Mouse (Mus musculus): ENCODE data around the gene Carhsp1.

Gene Carhsp1

DNA sequence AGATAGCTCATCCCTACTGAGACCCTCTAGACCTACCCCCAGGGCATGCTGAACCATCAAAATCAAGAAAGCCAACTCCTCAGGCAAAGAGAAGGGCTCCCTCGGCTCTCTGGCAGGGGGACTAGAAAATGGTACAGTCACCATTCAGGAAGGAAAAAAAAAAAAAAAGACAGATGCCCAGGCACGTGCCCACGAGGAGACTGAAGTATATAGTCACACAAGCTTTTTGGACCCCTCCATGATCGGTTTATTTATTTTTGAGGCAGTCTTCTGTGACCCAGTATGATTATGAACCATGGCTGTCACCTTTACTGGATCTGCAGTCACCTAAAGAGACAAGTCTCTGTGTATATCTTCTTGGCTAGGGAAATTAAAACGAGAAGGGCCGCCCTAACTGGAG lies 1.4 kb upstream of the Carhsp1 start:
- no peak for DNase-seq

- DNase-seq: peak; percentile 56
Measured at GRCm38 (mm10) chr16:8672811-8673210, 856 bp upstream of the Carhsp1 start.

GRCm38 (mm10) chr16:8672350-8672687 lies 364 bp upstream of the Carhsp1 start:
- DNase-seq: no peak

- no peak for DNase-seq
Measured at GRCm38 (mm10) chr16:8670041-8671035, 1.6 kb downstream of the Carhsp1 start.

GRCm38 (mm10) chr16:8669432-8669831 lies 2.5 kb downstream of the Carhsp1 start:
- DNase-seq: no peak

GRCm38 (mm10) chr16:8668386-8668785 lies 3.6 kb downstream of the Carhsp1 start:
- DNase-seq: no peak

DNA sequence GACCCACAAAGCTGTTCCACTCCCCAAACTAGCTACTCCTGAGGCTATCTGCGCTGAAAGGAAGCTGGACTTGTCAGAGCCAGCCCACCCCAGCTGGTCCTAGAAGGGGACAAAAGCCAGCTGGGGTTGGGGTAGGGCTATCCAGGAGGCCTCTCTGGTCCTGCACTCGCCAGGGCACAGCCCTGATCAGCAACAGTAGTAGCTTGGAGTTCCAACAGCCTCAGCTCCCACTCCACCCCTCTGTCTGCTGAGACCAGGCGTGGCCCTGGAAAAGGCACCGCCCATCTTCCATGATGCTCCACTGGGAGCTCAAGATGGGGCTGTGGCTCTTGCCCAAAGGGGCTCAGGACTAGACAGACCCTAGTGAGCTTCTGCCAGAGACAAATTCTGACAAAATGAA lies 4.1 kb downstream of the Carhsp1 start:
- DNase-seq: no peak

GRCm38 (mm10) chr16:8667261-8667660 lies 4.7 kb downstream of the Carhsp1 start:
- DNase-seq: no peak

- peak; percentile 65 for DNase-seq
Measured at GRCm38 (mm10) chr16:8666452-8666851, 5.5 kb downstream of the Carhsp1 start.

- DNase-seq: no peak
Measured at GRCm38 (mm10) chr16:8665367-8665766, 6.6 kb downstream of the Carhsp1 start.

GRCm38 (mm10) chr16:8663606-8664539 lies 8.1 kb downstream of the Carhsp1 start:
- DNase-seq: peak; percentile 81

- no peak for DNase-seq
Measured at GRCm38 (mm10) chr16:8663022-8663421, 8.9 kb downstream of the Carhsp1 start.

GRCm38 (mm10) chr16:8658764-8659163 lies 13.2 kb downstream of the Carhsp1 start:
- DNase-seq: peak; percentile 74

- no peak for DNase-seq
Measured at GRCm38 (mm10) chr16:8658349-8658748, 13.6 kb downstream of the Carhsp1 start.

GRCm38 (mm10) chr16:8656256-8656655 lies 15.7 kb downstream of the Carhsp1 start:
- no peak for DNase-seq

DNA sequence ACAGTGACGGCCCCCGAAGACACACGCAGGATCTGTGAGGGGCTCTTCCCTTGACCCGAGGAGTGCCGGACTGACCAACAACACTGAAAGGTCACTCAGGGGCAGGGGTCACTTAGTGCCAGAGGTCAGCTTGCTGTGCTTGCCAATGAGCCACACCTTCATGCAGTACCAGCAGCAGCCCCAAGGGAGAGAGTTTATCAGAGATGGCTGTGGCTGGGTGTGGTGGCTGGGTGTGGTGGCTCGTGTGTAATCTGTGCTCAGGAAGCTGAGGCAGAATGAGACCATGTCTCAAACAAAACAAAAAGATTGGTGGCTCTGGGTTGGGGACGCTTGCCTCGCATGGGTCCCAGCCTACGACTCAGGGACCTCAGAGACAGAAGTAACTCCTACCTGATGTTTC lies 16.4 kb downstream of the Carhsp1 start:
- DNase-seq: no peak

DNA sequence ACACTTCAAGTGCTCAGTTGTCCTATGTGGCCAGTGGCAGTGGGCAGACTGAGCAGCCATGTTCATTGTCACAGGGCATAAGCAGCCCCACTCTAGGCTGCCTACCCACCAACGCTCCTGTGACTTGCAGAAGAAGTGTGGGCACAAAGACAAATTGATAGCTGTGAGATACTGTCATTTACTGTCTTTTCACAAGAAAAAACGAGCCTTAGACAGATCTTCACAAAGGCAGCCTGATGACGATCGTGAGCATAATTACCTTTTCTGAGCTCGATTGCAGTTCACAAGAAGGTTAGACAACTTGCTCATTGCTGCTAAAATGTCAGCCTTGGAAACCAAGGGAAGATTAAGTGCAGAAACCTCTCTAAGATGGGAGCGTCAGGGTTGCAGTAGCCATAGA lies 16.8 kb downstream of the Carhsp1 start:
- DNase-seq: no peak

GRCm38 (mm10) chr16:8650007-8650406 lies 21.9 kb downstream of the Carhsp1 start:
- no peak for DNase-seq

GRCm38 (mm10) chr16:8645546-8645945 lies 26.4 kb downstream of the Carhsp1 start:
- no peak for DNase-seq

- peak; percentile 72 for DNase-seq
Measured at GRCm38 (mm10) chr16:8643855-8644254, 28.1 kb downstream of the Carhsp1 start.

GRCm38 (mm10) chr16:8639466-8640191 lies 32.3 kb downstream of the Carhsp1 start:
- DNase-seq: no peak

- no peak for DNase-seq
Measured at GRCm38 (mm10) chr16:8638131-8638530, 33.8 kb downstream of the Carhsp1 start.
